Mouse (Mus musculus) testis, postnatal 10 days (tissue): ENCODE measurements around the gene Olfr1338.
A peak's percentile ranks its signal among the peaks of the same experiment; 100 is the strongest.
"Not testable (repeated sequence)": the region's sequence is repeated elsewhere in the genome, so short reads cannot be mapped to it uniquely, and the experiment has no call there.

Experiments used
- DNase-seq: peaks from one replicate; pipeline ENCODE4 v3.0.0; 2021; ENCODE audit warnings: low spot score

The Olfr1338 gene

GRCm38 (mm10) chr4:118758637-118759036 lies at the start of gene Olfr1338:
Gene Olfr1338, minus strand, starts transcription at chr4:118758737.
- DNase-seq, result no peak

- DNase-seq, result not testable (repeated sequence)
Observed at GRCm38 (mm10) chr4:118792796-118793195, 34.3 kb upstream of the Olfr1338 start.

GRCm38 (mm10) chr4:118782486-118782885 lies 23.9 kb upstream of the Olfr1338 start, which contains the start of gene Olfr1337:
Gene Olfr1337, minus strand, starts transcription at chr4:118782586.
- DNase-seq, result no peak

- no peak for DNase-seq
Observed at GRCm38 (mm10) chr4:118741881-118742280, 16.7 kb downstream of the Olfr1338 start.

GRCm38 (mm10) chr4:118740988-118741698 lies 17.4 kb downstream of the Olfr1338 start:
- no peak for DNase-seq

GRCm38 (mm10) chr4:118739574-118739973 lies 19.0 kb downstream of the Olfr1338 start:
- DNase-seq, result no peak

- DNase-seq, result no peak
Observed at GRCm38 (mm10) chr4:118731875-118732274, 26.7 kb downstream of the Olfr1338 start, which contains the start of gene Olfr1339. Gene Olfr1339, plus strand, starts transcription at chr4:118732175.

- DNase-seq, result peak; percentile 53
Observed at GRCm38 (mm10) chr4:118721742-118722483, 36.6 kb downstream of the Olfr1338 start.

- DNase-seq, result no peak
Observed at GRCm38 (mm10) chr4:118719838-118720237, 38.7 kb downstream of the Olfr1338 start, which contains the start of gene Olfr1340. Gene Olfr1340, plus strand, starts transcription at chr4:118720138.

- no peak for DNase-seq
Observed at GRCm38 (mm10) chr4:118711656-118712055, 46.9 kb downstream of the Olfr1338 start.

- peak; percentile 12 for DNase-seq
Observed at GRCm38 (mm10) chr4:118708086-118708485, 50.5 kb downstream of the Olfr1338 start.

GRCm38 (mm10) chr4:118703223-118703622 lies 55.3 kb downstream of the Olfr1338 start, which contains the start of gene Olfr1341:
Gene Olfr1341, plus strand, starts transcription at chr4:118703523.
- DNase-seq, result no peak
